Mouse (Mus musculus) large intestine, adult 2 months (tissue): ENCODE data around the gene Elk3. TPM values are rescaled to one million over a fixed set of nuclear protein-coding genes. Genes with fewer than 3 reads are reported as not detected.

Experiments used
- DNase-seq: peaks from one replicate; pipeline ENCODE4 v3.0.0-alpha.2; 2012; ENCODE audit warnings: low read depth, low spot score
- whole genome bisulfite sequencing: fragments of 180-500 bp; shearing (Covaris S2); methylation state at CpG from one replicate; pipeline ENCODE4 v1.1.7; 2018; 5-methylcytosine and 5-hydroxymethylcytosine counted together
- polyA plus RNA-seq: library from polyadenylated mRNA; depleted of rRNA; stranded (reverse); fragments of >200 nt; gene quantifications from 2 replicates; pipeline ENCODE4 v1.2.3, GENCODE M21; 2012; rRNA removed

Elk3 gene
- polyA plus RNA-seq, 1 experiment: 10.5 TPM

GRCm38 (mm10) chr10:93207176-93207575, 103.8 kb downstream of the Elk3 start:
- no peak for DNase-seq
- 65% methylated on average over 5 of the region's 5 CpGs for WGBS

- WGBS: 91% methylated on average over 4 of the region's 4 CpGs
- no peak for DNase-seq
Measured at GRCm38 (mm10) chr10:93205287-93205956, 105.5 kb downstream of the Elk3 start.

GRCm38 (mm10) chr10:93201846-93202458, 109.0 kb downstream of the Elk3 start:
- whole genome bisulfite sequencing: 84% methylated on average over 6 of the region's 6 CpGs
- no peak for DNase-seq

- 93% methylated on average over 3 of the region's 3 CpGs for WGBS
- DNase-seq: no peak
Measured at GRCm38 (mm10) chr10:93198958-93199357, 112.0 kb downstream of the Elk3 start.

Other genes starting within 250 kb of the Elk3 start
- 0.10 and 0.33 TPM in 2 replicates for gene Cfap54, start 229.5 kb downstream of the Elk3 start, polyA plus RNA-seq
- 3.6 and 5.5 TPM in 2 replicates for gene Cdk17, start 150.3 kb downstream of the Elk3 start, polyA plus RNA-seq
- gene Lta4h, start 142.3 kb upstream of the Elk3 start, polyA plus RNA-seq: 120 and 274 TPM in 2 replicates
- 0.26 and 0.29 TPM in 2 replicates for gene Hal, start 177.6 kb upstream of the Elk3 start, polyA plus RNA-seq
- 0.06 and 0.10 TPM in 2 replicates for gene Amdhd1, start 228.9 kb upstream of the Elk3 start, polyA plus RNA-seq
- not detected in 2 replicates for gene Ccdc38, start 229.5 kb upstream of the Elk3 start, polyA plus RNA-seq